Mouse (Mus musculus) neural tube, embryonic 11.5 days (tissue): ENCODE results near the gene Vmn1r4. TPM values are rescaled to one million over a fixed set of nuclear protein-coding genes. Genes with fewer than 3 reads are reported as not detected.
A peak's percentile ranks its signal among the peaks of the same experiment; 100 is the strongest.

Experiments used
- ATAC-seq: fragments of 200-750 bp; cut with Nextera tagmentation; 2 replicates; pipeline ENCODE4 v1.8.0; 2017; ENCODE audit warnings: moderate number of reproducible peaks, mild to moderate bottlenecking, moderate TSS enrichment, moderate library complexity; ENCODE audit not compliant: insufficient read depth, low FRiP score, low TSS enrichment
- DNase-seq: peaks from one replicate; pipeline ENCODE4 v3.0.0-alpha.2; 2015; ENCODE audit warnings: low spot score
- H3K27ac ChIP-seq: fragments of 300-500 bp; sonication (generic); 2 replicates; pipeline ENCODE4 v1.5.1; 2014; ENCODE audit warnings: low read depth, mild to moderate bottlenecking, low read length
- H3K27me3 ChIP-seq: fragments of 300-500 bp; sonication (generic); 2 replicates; pipeline ENCODE4 v1.6.1; 2014; ENCODE audit warnings: mild to moderate bottlenecking, low read length, mixed read lengths; ENCODE audit not compliant: control insufficient read depth, insufficient read depth
- H3K36me3 ChIP-seq: fragments of 300-500 bp; sonication (generic); 2 replicates; pipeline ENCODE4 v1.6.1; 2014; ENCODE audit warnings: mild to moderate bottlenecking, low read length, moderate library complexity, mixed read lengths; ENCODE audit not compliant: control insufficient read depth, insufficient read depth
- H3K4me1 ChIP-seq: fragments of 300-500 bp; sonication (generic); 2 replicates; pipeline ENCODE4 v1.6.1; 2014; ENCODE audit warnings: low read length, mixed read lengths; ENCODE audit not compliant: control insufficient read depth, insufficient read depth
- H3K4me2 ChIP-seq: fragments of 300-500 bp; sonication (generic); 2 replicates; pipeline ENCODE4 v1.6.1; 2014; ENCODE audit warnings: low read depth, mild to moderate bottlenecking, moderate library complexity
- H3K4me3 ChIP-seq: fragments of 300-500 bp; sonication (generic); 2 replicates; pipeline ENCODE4 v1.5.1; 2014; ENCODE audit warnings: low read depth, low read length
- H3K9ac ChIP-seq: fragments of 300-500 bp; sonication (generic); 2 replicates; pipeline ENCODE4 v1.6.1; 2014; ENCODE audit warnings: mild to moderate bottlenecking, low read length
- H3K9me3 ChIP-seq: fragments of 300-500 bp; sonication (generic); 2 replicates; pipeline ENCODE4 v1.6.1; 2016; ENCODE audit warnings: low read length; ENCODE audit not compliant: control insufficient read depth
- WGBS: fragments of 180-500 bp; shearing (Covaris S2); extraction: QIAGEN DNeasy Blood & Tissue Kit; methylation state at CpG from one replicate; pipeline ENCODE4 v1.1.7; 2014; 5-methylcytosine and 5-hydroxymethylcytosine counted together
- polyA plus RNA-seq: library from polyadenylated mRNA; unstranded; fragments of >200 nt; fragmentation: Nextera tagmentation; extraction: Ambion mirVana; gene quantifications from 2 replicates; pipeline ENCODE4 v1.2.1, GENCODE M21; 2014

Vmn1r4 gene
- 0.21 and 0.28 TPM in 2 replicates for polyA plus RNA-seq

GRCm38 (mm10) chr6:56923726-56924707 lies at the start of gene Vmn1r4, which contains the start of gene Nt5c3:
Gene Vmn1r4, plus strand, starts transcription at chr6:56924015.
Gene Nt5c3, minus strand, starts transcription at chr6:56923932.
- WGBS, result 4% methylated on average over 61 of the region's 64 CpGs
- H3K4me3 ChIP-seq, result peak within 1 kb of the TSS; percentile 72
- H3K4me1 ChIP-seq, result no peaks in the 10 kb centered on the region
- H3K36me3 ChIP-seq, result no peaks in the 10 kb centered on the region
- H3K27me3 ChIP-seq, result no peaks in the 10 kb centered on the region
- peak within 1 kb of the TSS; percentile 52 for H3K4me2 ChIP-seq
- peak within 1 kb of the TSS; percentile 68 for H3K27ac ChIP-seq
- ATAC-seq (peak; percentile 96), DNase-seq (peak; percentile 98)
- peak within 1 kb of the TSS; percentile 74 for H3K9ac ChIP-seq
- H3K9me3 ChIP-seq, result no peaks in the 10 kb centered on the region

DNA sequence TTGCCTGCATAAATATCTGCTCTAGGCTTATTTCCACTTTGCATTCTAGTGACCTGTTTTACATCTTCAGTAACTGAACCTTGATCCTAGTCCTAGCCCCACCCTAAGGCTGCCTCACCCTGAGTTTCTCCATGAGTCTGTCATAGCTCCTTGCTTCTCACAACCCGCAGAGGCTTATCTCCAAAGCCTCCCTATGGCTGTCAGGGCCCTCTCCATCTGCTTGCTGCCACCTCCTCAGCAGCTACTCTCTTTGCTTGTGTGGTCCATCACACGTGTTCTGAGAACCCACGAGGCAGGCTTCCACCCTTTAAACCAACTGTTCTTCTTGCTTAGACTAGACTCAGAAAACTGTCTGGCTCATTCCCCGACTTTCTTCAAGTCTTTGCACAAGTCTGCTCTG lies 46.9 kb upstream of the Vmn1r4 start:
- no peaks in the 10 kb centered on the region for H3K9me3 ChIP-seq
- no peak overlapping the region for H3K4me2 ChIP-seq
- no peaks in the 10 kb centered on the region for H3K4me1 ChIP-seq
- no peaks in the 10 kb centered on the region for H3K27me3 ChIP-seq
- 90% methylated on average over 4 of the region's 4 CpGs for WGBS
- no peak overlapping the region for H3K4me3 ChIP-seq
- no peak overlapping the region for H3K27ac ChIP-seq
- peaks cover 2% of the 10 kb centered on the region for H3K36me3 ChIP-seq
- H3K9ac ChIP-seq, result no peak overlapping the region
- ATAC-seq, result no peak
- no peak for DNase-seq

- DNase-seq, result no peak
Measured at GRCm38 (mm10) chr6:56877985-56878384, 45.8 kb upstream of the Vmn1r4 start.

GRCm38 (mm10) chr6:56879352-56879955 lies 44.4 kb upstream of the Vmn1r4 start:
- H3K36me3 ChIP-seq, result peaks cover 2% of the 10 kb centered on the region
- H3K4me1 ChIP-seq, result no peaks in the 10 kb centered on the region
- H3K4me3 ChIP-seq, result no peak overlapping the region
- no peaks in the 10 kb centered on the region for H3K27me3 ChIP-seq
- no peaks in the 10 kb centered on the region for H3K9me3 ChIP-seq
- WGBS, result 86% methylated on average over 1 of the region's 1 CpGs
- ATAC-seq, result no peak
- no peak overlapping the region for H3K9ac ChIP-seq
- DNase-seq, result no peak
- no peak overlapping the region for H3K4me2 ChIP-seq
- H3K27ac ChIP-seq, result no peak overlapping the region

More at GRCm38 (mm10) chr6:56877985-56878384, 45.8 kb upstream of the Vmn1r4 start:
- Histone ChIP-seq H3K27ac (no peak overlapping the region), H3K4me2 (no peak overlapping the region), H3K4me1 (no peaks in the 10 kb centered on the region), H3K9me3 (no peaks in the 10 kb centered on the region), H3K36me3 (peaks cover 2% of the 10 kb centered on the region), H3K27me3 (no peaks in the 10 kb centered on the region), H3K4me3 (no peak overlapping the region), H3K9ac (no peak overlapping the region)
- WGBS, result 92% methylated on average over 8 of the region's 8 CpGs
- ATAC-seq, result no peak

GRCm38 (mm10) chr6:56888561-56888960 lies 35.3 kb upstream of the Vmn1r4 start:
- no peak for DNase-seq
- Histone ChIP-seq H3K9me3 (no peaks in the 10 kb centered on the region), H3K27me3 (no peaks in the 10 kb centered on the region), H3K9ac (no peak overlapping the region), H3K27ac (no peak overlapping the region), H3K4me3 (no peak overlapping the region), H3K4me2 (no peak overlapping the region), H3K4me1 (no peaks in the 10 kb centered on the region), H3K36me3 (peaks cover 2% of the 10 kb centered on the region; the same call in 1 of the 2 replicates)
- 89% methylated on average over 6 of the region's 6 CpGs for WGBS
- no peak for ATAC-seq

- ATAC-seq (no peak), DNase-seq (no peak)
- Histone ChIP-seq H3K9ac (no peak overlapping the region), H3K9me3 (no peaks in the 10 kb centered on the region), H3K4me3 (no peak overlapping the region), H3K27me3 (no peaks in the 10 kb centered on the region), H3K27ac (no peak overlapping the region), H3K4me1 (no peaks in the 10 kb centered on the region), H3K36me3 (no peaks in the 10 kb centered on the region), H3K4me2 (no peak overlapping the region)
- WGBS, result 88% methylated on average over 2 of the region's 2 CpGs
Measured at GRCm38 (mm10) chr6:56890762-56891161, 33.1 kb upstream of the Vmn1r4 start.

DNA sequence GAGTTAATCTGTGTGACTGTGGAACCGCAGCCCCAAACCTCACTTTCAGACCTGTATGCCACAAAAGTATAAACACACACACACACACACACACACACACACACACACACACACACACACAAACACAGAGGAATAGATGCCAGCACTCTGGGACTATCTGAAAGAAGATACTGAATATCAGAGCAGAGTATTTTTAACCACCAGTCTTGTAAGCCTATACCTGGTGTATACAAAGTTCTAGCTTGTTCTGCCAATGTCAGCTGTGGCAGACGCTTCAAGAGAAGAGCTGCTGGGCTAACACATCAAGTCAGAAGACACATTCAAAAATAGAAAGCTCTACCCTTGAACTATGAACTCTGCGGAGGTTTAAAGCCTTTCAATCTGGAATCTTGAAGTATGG lies 24.2 kb upstream of the Vmn1r4 start:
- no peaks in the 10 kb centered on the region for H3K9me3 ChIP-seq
- WGBS, result 89% methylated on average over 3 of the region's 3 CpGs
- no peaks in the 10 kb centered on the region for H3K4me1 ChIP-seq
- no peak overlapping the region for H3K4me3 ChIP-seq
- no peak overlapping the region for H3K27ac ChIP-seq
- no peak overlapping the region for H3K4me2 ChIP-seq
- no peaks in the 10 kb centered on the region for H3K27me3 ChIP-seq
- H3K36me3 ChIP-seq, result no peaks in the 10 kb centered on the region
- no peak for ATAC-seq
- no peak overlapping the region for H3K9ac ChIP-seq
- DNase-seq, result no peak

DNA sequence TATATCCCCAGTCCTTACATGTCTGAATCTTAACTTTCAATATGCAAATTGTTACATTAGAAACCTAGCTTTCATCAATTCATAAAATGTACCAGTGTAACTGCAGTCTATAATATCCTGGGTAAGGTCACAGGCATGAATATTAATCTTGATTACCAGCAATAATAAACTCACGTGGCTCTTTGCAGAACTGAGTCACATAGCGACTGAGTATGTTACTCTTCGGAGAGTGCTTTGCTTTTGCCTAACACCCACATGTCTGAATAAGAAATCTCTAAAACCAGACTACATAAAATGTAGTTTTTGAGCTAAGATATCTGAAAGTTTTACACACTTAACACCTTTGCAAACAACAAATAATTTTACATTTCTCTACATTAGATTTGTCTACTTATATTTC lies 22.5 kb upstream of the Vmn1r4 start:
- no peaks in the 10 kb centered on the region for H3K4me1 ChIP-seq
- H3K9ac ChIP-seq, result no peak overlapping the region
- H3K27me3 ChIP-seq, result no peaks in the 10 kb centered on the region
- no peak for DNase-seq
- no peak overlapping the region for H3K4me3 ChIP-seq
- H3K27ac ChIP-seq, result no peak overlapping the region
- ATAC-seq, result no peak
- H3K9me3 ChIP-seq, result no peaks in the 10 kb centered on the region
- H3K36me3 ChIP-seq, result no peaks in the 10 kb centered on the region
- H3K4me2 ChIP-seq, result no peak overlapping the region
- 76% methylated on average over 3 of the region's 3 CpGs for WGBS
